Mouse (Mus musculus) midbrain, embryonic 15.5 days (tissue): ENCODE results near the gene Wdr46. TPM values are rescaled to one million over a fixed set of nuclear protein-coding genes. Genes with fewer than 3 reads are reported as not detected.

Source experiments
- ATAC-seq: fragments of 200-750 bp; cut with Nextera tagmentation; replicated peaks from 2 replicates; pipeline ENCODE4 v1.8.0; 2017; ENCODE audit warnings: moderate TSS enrichment
- H3K27ac ChIP-seq: fragments of 300-500 bp; sonication (generic); 2 replicates; pipeline ENCODE4 v1.5.1; 2015; ENCODE audit warnings: mild to moderate bottlenecking, inconsistent platforms
- H3K27me3 ChIP-seq: fragments of 300-500 bp; sonication (generic); replicated peaks from 2 replicates; pipeline ENCODE4 v1.6.1; 2015; ENCODE audit warnings: inconsistent platforms
- H3K36me3 ChIP-seq: fragments of 300-500 bp; sonication (generic); replicated peaks from 2 replicates; pipeline ENCODE4 v1.6.1; 2015; ENCODE audit warnings: inconsistent platforms
- H3K4me1 ChIP-seq: fragments of 300-500 bp; sonication (generic); 2 replicates; pipeline ENCODE4 v1.6.1; 2015; ENCODE audit warnings: inconsistent platforms
- H3K4me2 ChIP-seq: fragments of 300-500 bp; sonication (generic); 2 replicates; pipeline ENCODE4 v1.6.1; 2015; ENCODE audit warnings: inconsistent platforms, mild to moderate bottlenecking, moderate library complexity
- H3K4me3 ChIP-seq: fragments of 300-500 bp; sonication (generic); 2 replicates; pipeline ENCODE4 v1.5.1; 2015; ENCODE audit warnings: mild to moderate bottlenecking, inconsistent platforms
- H3K9ac ChIP-seq: fragments of 300-500 bp; sonication (generic); 2 replicates; pipeline ENCODE4 v1.6.1; 2015; ENCODE audit warnings: mild to moderate bottlenecking, inconsistent platforms
- H3K9me3 ChIP-seq: fragments of 300-500 bp; sonication (generic); 2 replicates; pipeline ENCODE4 v1.6.1; 2016; ENCODE audit warnings: inconsistent platforms
- WGBS: fragments of 180-500 bp; shearing (Covaris S2); methylation state at CpG from one replicate; pipeline ENCODE4 v1.1.7; 2015; ENCODE audit warnings: mixed read lengths; 5-methylcytosine and 5-hydroxymethylcytosine counted together
- polyA plus RNA-seq: library from polyadenylated mRNA; unstranded; fragments of >200 nt; fragmentation: Nextera tagmentation; extraction: Ambion mirVana; gene quantifications from 2 replicates; pipeline ENCODE4 v1.2.1, GENCODE M21; 2015

Wdr46 gene
- polyA plus RNA-seq, 1 experiment from 2014 or later = 25.9 TPM

DNA sequence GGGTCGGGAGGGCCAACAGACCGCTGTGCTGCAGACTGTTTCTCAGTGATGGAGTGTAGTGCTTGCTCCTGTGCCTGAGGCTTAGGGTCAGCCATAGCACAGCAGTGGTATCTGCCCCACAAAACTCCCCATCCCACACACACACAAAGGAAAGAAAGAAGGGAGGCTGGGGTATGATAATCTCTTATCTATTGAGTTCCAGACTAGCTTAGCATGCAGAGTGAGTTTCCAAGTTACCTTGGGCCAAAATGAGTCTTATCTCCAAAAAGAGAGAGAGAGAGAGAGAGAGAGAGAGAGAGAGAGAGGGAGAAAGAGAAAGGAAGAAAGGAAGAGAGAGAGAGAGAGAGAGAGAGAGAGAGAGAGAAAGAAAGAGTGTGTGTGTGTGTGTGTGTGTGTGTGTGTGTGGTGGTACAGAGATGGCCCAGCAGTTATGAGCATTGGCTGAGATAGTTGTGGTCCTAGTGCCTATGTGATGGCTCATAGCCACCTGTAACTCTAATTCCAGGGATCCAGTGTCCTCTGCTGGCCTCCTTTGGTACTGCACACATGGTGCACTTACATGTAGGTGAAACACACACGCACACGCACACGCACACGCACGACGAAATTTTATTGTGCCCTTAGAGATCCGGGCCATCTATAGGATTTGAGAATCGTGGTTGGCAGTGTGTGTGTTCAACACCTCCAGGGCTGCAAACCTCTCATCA, 15.7 kb upstream of the Wdr46 start:
- 85% methylated on average over 10 of the region's 10 CpGs for WGBS
- Histone ChIP-seq H3K27me3 (no peaks in the 10 kb centered on the region), H3K27ac (no peak overlapping the region), H3K4me3 (no peak overlapping the region), H3K9me3 (no peaks in the 10 kb centered on the region), H3K9ac (no peak overlapping the region), H3K4me1 (peaks cover 24% of the 10 kb centered on the region), H3K4me2 (no peak overlapping the region), H3K36me3 (no peaks in the 10 kb centered on the region)
- ATAC-seq = no peak

DNA sequence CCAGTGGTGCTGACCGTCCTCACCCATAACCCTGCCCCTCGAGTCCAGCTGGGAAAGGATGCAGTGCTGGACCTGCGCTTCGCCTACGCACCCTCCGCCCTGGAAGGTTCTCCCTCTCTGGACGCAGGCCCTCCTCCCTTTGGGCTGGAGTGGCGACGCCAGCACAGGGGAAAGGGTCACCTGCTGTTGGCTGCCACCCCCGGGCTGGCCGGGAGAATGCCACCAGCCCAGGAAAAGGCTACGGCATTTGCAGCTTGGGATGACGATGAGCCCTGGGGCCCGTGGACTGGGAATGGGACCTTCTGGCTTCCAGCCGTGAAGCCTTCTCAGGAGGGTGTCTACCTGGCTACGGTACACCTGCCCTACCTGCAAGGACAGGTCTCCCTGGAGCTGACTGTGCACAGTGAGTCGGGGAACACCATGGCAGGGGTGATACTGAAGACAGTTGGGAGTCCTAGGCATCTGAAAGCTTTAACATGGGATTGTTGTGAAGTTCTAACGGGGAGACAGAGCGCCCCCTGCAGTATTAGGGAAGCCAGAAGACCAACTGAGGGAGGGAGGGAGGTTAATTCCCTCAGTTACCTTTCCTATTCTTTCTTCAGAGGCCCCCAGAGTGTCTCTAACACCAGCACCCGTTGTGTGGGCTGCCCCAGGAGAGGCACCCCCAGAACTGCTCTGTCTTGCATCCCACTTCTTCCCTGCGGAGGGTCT, 14.9 kb upstream of the Wdr46 start:
- H3K9me3 ChIP-seq = no peaks in the 10 kb centered on the region
- H3K9ac ChIP-seq = no peak overlapping the region
- H3K4me2 ChIP-seq = no peak overlapping the region
- no peak for ATAC-seq
- no peaks in the 10 kb centered on the region for H3K27me3 ChIP-seq
- 77% methylated on average over 21 of the region's 21 CpGs for WGBS
- H3K27ac ChIP-seq = no peak overlapping the region
- H3K4me1 ChIP-seq = peaks cover 18% of the 10 kb centered on the region
- no peaks in the 10 kb centered on the region for H3K36me3 ChIP-seq
- no peak overlapping the region for H3K4me3 ChIP-seq

DNA sequence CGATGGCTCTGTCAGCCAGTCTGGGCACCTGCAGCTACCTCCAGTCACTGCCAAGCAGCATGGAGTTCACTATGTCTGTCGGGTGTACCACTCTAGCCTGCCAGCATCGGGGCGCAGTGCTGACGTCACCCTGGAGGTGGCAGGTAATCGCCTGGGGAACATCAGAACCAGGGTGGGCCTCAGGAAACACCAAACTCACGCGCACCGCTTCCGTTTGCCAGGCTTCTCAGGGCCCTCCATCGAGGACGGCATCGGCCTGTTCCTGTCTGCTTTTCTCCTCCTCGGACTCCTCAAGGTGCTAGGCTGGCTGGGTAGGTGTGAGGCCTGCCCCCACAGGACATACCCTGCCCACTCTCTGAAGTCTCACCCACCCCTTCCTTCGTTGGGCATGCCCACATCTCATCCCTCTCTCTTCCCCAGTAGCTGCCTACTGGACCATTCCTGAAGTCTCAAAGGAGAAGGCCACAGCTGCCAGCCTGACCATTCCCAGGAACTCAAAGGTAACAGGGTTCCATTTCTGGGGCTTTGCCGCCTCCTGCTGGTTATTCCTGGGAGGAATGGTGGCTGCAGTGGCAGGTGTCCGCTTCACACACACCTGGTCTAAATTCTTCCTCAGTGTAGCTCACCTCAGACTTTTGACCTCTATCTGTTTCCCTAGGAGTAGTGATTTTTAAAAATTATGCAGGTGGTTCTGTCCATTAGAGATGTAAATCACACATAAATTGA, 14.1 kb upstream of the Wdr46 start:
- Histone ChIP-seq H3K9me3 (no peaks in the 10 kb centered on the region), H3K9ac (no peak overlapping the region), H3K4me1 (peaks cover 24% of the 10 kb centered on the region), H3K27ac (no peak overlapping the region), H3K4me3 (no peak overlapping the region), H3K4me2 (no peak overlapping the region), H3K27me3 (no peaks in the 10 kb centered on the region), H3K36me3 (no peaks in the 10 kb centered on the region)
- ATAC-seq = no peak
- WGBS = 70% methylated on average over 17 of the region's 17 CpGs

DNA sequence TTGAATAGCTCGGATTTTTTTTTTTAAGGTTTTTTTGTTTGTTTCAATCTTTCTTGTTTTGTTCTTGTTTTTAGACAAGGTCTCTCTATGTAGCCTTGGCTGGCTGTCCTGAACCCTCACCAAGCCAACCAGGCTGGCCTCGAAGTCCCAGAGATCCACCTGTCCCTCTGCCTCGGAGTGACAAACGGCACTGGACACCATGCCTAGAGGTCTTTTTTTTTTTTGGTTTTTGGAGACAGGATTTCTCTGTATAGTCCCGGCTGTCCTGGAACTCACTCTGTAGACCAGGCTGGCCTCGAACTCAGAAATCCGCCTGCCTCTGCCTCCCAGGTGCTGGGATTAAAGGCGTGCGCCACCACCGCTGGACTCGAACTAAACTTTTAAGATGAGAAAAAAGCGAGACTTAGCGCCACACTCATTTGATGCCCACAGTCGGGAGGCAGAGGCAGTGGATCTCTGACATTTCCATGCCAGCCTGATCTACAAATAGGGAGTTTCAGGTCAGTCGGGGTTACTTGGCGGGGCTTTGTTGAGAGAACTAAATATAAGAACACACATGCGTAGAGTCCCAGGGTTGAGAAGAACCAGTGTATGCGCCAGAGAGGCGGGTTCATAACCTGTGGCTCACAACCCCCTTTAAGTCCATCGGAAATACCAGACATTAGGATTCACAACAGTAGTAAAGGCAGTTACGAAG, 12.1 kb upstream of the Wdr46 start:
- no peak for ATAC-seq
- Histone ChIP-seq H3K27ac (peak overlapping the region; percentile 93; the same call in 1 of the 2 replicates), H3K36me3 (no peaks in the 10 kb centered on the region), H3K9me3 (no peaks in the 10 kb centered on the region), H3K4me3 (peak overlapping the region; percentile 93), H3K9ac (peak overlapping the region; percentile 71), H3K27me3 (no peaks in the 10 kb centered on the region), H3K4me1 (peaks cover 26% of the 10 kb centered on the region), H3K4me2 (peak overlapping the region; percentile 99)
- 66% methylated on average over 21 of the region's 21 CpGs for WGBS

DNA sequence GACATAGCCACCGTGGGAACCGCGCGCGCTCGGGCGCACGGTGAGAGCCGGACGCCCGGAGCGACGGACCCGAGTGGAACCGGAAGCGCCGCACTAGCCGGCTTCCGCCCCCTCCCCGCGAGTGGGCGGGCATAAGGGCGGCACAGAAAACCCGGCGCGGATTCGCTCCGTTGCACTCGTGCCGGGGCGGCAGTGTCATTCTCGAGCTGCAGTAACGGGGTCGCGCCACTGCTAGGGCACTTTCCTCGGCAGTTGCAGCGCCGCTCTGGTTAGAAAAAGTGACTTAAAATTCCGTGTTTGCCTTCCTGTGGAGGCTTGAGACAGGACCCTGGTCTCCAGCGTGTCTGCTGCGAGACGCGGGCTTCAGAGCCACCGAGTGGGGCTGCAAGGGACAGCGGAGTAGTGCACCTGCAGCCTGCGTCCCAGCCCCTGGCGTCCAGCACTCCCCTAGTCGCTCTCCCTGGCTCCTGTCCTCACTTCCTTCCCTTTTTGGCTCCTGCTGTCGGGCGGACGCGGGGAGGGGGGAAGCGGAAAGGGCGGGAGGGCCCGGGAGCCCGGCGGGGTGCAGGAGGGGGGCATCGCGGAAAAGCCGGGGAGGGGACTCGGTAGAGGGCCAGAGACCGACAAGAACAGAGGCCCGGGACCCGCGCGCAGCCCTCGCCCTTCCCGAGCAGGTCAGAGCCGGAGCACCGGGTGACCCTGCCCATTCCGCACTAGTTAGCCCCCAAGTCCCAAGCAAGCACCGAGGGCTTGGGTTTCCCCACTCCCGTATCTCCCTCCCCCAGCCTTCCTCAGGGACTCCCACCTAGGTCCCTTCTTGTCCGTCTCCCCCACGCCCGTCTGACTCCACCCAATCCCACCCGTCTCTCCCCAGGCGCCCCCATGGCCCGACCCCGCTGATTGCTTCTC, 10.8 kb upstream of the Wdr46 start, which contains the start of gene Rgl2:
TSS of gene Rgl2 (plus strand) at position 173 of the 909 bp plus-strand sequence.
- peak; percentile 90 for ATAC-seq
- H3K9ac ChIP-seq = peak within 1 kb of the TSS; percentile 89
- peaks cover 26% of the 10 kb centered on the region for H3K4me1 ChIP-seq
- under 1% methylated on average over 80 of the region's 80 CpGs for WGBS
- peak within 1 kb of the TSS; percentile 93 for H3K4me3 ChIP-seq
- H3K9me3 ChIP-seq = no peaks in the 10 kb centered on the region
- H3K27ac ChIP-seq = peak within 1 kb of the TSS; percentile 93
- no peaks in the 10 kb centered on the region for H3K27me3 ChIP-seq
- peak within 1 kb of the TSS; percentile 99 for H3K4me2 ChIP-seq
- no peaks in the 10 kb centered on the region for H3K36me3 ChIP-seq

DNA sequence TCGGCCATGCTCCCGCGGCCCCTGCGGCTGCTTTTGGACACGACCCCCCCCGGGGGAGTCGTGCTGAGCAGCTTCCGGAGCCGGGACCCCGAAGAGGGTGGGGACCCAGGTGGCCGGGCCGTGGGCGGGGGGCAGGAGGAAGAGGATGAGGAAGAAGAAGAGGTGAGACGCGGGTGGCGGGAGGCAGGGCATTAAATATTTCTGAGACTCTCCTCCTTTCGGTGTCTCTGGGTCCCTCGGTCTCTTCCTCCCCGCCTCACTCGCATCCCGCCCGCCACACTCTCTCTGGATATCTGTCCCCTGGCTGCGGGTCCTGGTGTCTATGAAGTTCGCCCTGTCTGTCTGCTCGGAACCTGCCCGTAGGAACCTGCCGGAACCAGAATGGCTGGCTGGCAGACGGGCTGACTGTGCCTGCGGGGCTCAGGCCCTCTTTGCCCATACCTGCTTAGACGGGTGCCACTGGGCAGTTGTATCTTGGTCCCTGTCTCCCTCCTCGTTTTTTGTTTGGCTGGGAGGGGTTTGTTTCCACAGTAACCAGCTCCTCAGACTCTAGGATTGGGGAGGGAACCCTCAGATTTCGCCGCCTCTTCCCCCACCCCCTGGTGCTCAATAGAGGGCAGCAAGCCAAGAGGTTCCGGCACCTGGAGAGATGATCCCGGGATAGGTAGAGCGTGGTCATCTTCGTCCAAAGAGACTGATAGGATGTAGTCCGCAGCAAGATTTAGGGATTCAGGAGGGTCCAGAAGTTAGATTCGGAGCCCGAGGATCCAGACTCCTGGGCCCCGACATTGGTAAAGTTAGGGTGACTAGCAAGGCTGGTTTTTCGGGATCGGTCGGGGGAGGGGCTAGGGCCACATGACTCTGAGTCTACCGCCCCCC, 9.9 kb upstream of the Wdr46 start:
- Histone ChIP-seq H3K36me3 (no peaks in the 10 kb centered on the region), H3K9ac (peak overlapping the region; percentile 89), H3K27ac (peak overlapping the region; percentile 93), H3K4me1 (peaks cover 26% of the 10 kb centered on the region), H3K9me3 (no peaks in the 10 kb centered on the region), H3K4me3 (peak overlapping the region; percentile 93), H3K4me2 (peak overlapping the region; percentile 99), H3K27me3 (no peaks in the 10 kb centered on the region)
- ATAC-seq = no peak; the same call in 1 of the 2 replicates
- under 1% methylated on average over 45 of the region's 45 CpGs for WGBS

DNA sequence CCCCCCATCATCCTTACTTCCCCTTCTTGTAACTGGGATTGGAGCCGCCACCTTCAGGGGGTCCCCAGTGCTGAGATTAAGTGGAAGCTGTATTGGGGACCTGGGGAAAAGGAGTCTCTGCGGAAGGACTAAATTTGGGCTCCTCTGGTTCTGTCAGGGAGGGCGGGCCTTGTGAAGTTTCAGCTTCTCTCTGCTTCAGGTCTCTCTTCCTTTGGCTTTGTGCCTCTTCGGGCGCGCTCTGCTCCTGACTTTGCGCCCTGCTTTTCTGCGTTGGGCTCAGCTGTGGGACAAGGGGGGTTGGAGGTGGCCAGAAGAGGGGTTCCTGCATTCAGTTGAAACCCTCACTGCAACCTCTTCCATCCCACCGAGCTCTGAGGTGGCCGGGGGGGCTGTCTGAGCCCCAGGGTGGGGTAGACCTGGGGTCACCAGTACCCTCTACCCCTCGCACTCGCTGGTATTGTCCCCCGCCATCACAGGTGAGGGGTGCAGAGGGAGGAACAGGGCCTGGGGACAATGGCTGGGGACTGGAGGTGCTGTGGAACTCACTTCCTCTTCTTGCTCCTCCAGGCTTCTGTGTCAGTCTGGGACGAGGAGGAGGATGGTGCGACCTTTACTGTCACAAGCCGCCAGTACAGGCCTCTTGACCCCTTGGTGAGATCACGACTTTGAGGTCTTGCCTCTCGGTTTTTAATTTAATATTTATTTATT, 9.1 kb upstream of the Wdr46 start:
- Histone ChIP-seq H3K9ac (peak overlapping the region; percentile 89), H3K27ac (peak overlapping the region; percentile 93; the same call in 1 of the 2 replicates), H3K9me3 (no peaks in the 10 kb centered on the region), H3K4me2 (peak overlapping the region; percentile 99), H3K4me3 (peak overlapping the region; percentile 93), H3K36me3 (no peaks in the 10 kb centered on the region), H3K27me3 (no peaks in the 10 kb centered on the region), H3K4me1 (peaks cover 26% of the 10 kb centered on the region)
- WGBS = 34% methylated on average over 18 of the region's 18 CpGs
- no peak for ATAC-seq

DNA sequence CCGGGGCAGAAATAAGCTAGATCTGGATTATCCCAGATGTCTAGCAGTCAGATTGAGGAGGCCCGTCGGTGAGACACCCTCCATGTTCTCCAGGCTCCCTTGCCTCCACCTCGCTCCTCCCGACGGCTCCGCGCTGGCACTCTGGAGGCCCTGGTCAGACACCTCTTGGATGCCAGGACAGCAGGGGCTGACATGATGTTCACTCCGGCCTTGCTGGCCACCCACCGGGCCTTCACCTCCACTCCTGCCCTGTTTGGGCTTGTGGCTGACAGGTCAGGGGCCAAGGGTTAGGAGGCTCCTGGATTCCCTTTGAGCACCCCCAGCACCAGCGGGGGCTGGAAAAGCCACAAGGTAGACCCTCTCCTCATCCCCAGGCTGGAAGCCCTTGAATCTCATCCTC, 8.5 kb upstream of the Wdr46 start:
- Histone ChIP-seq H3K4me1 (peaks cover 26% of the 10 kb centered on the region), H3K9ac (no peak overlapping the region), H3K4me3 (no peak overlapping the region), H3K27ac (no peak overlapping the region), H3K36me3 (peaks cover 3% of the 10 kb centered on the region; the same call in 1 of the 2 replicates), H3K9me3 (no peaks in the 10 kb centered on the region), H3K4me2 (no peak overlapping the region), H3K27me3 (no peaks in the 10 kb centered on the region)
- WGBS = 92% methylated on average over 11 of the region's 11 CpGs
- ATAC-seq = no peak

DNA sequence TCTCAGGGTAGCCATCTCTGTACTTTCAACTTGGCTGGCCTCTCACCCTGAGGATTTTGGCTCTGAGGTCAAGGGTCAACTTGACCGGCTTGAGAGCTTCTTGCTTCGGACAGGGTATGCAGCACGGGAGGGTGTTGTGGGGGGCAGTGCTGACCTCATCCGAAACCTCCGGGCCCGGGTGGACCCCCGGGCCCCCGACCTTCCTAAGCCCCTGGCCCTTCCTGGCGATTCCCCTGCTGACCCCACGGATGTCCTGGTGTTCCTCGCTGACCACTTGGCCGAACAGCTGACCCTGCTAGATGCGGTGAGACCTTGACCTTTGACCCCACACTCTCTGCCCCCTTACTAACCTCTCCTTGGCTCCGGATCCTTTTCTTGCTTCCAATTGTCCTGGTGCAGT, 8.0 kb upstream of the Wdr46 start:
- 84% methylated on average over 14 of the region's 14 CpGs for WGBS
- Histone ChIP-seq H3K4me3 (no peak overlapping the region), H3K27ac (no peak overlapping the region), H3K27me3 (no peaks in the 10 kb centered on the region), H3K9me3 (no peaks in the 10 kb centered on the region), H3K4me2 (no peak overlapping the region), H3K4me1 (peaks cover 26% of the 10 kb centered on the region), H3K36me3 (peaks cover 8% of the 10 kb centered on the region; the same call in 1 of the 2 replicates), H3K9ac (no peak overlapping the region)
- no peak for ATAC-seq

DNA sequence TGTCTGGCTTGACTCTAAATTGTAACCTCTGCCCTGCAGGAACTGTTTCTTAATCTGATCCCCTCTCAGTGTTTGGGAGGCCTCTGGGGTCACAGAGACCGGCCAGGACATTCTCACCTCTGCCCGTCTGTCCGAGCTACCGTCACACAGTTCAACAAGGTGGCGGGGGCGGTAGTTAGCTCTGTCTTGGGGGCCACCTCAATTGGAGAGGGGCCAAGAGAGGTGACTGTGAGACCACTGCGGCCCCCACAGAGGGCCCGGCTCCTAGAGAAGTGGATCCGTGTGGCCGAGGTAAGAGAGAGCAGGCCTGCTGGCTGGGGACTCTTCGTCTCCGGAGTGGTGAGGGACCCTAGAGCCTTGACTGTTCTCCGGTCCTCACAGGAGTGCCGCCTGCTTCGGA, 7.5 kb upstream of the Wdr46 start:
- peaks cover 10% of the 10 kb centered on the region; the same call in 1 of the 2 replicates for H3K36me3 ChIP-seq
- peaks cover 23% of the 10 kb centered on the region for H3K4me1 ChIP-seq
- no peaks in the 10 kb centered on the region for H3K27me3 ChIP-seq
- no peak overlapping the region for H3K4me3 ChIP-seq
- no peak overlapping the region for H3K27ac ChIP-seq
- no peak overlapping the region for H3K9ac ChIP-seq
- no peak for ATAC-seq
- no peaks in the 10 kb centered on the region for H3K9me3 ChIP-seq
- WGBS = 94% methylated on average over 15 of the region's 15 CpGs
- no peak overlapping the region for H3K4me2 ChIP-seq
